Mouse (Mus musculus): ENCODE data around the gene Ubac2.
"Not testable (repeated sequence)": the region's sequence is repeated elsewhere in the genome, so short reads cannot be mapped to it uniquely, and the experiment has no call there.

Gene Ubac2

DNA sequence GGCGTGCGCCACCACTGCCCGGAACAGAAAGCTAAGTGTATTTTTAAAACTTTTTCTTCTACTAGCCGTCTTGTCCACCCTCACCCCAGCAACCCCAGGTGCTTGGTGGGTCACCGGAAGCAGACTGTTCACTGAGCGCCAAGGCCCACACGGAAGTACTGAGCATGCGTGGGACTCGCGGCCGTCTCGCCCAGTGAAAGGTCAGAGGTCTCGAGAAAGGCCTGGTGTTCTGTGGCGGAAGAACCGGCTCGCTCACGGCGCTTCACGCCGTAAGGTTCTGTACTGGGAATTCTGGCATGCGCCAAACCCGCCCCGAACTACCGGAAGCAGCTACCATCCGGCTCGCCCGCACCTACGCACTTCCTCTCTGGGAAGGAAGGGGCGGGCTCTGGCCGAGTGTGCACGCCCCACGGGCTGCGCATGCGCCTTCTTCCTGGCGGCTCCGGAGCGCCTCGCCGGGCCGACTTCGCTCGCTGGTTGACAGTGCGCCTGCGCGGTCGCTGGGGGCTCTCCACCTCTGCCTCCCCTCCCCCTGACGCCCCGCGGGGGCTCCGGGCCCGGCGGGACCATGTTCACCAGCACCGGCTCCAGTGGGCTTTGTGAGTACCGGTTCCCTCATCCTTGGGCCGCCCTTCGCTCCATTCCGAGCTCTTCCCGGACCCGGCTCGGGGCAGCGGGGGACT lies at the start of gene Ubac2:
TSS of gene Ubac2 (plus strand) at position 445 of the 683 bp plus-strand sequence.
- peak; percentile 98 for DNase-seq

DNA sequence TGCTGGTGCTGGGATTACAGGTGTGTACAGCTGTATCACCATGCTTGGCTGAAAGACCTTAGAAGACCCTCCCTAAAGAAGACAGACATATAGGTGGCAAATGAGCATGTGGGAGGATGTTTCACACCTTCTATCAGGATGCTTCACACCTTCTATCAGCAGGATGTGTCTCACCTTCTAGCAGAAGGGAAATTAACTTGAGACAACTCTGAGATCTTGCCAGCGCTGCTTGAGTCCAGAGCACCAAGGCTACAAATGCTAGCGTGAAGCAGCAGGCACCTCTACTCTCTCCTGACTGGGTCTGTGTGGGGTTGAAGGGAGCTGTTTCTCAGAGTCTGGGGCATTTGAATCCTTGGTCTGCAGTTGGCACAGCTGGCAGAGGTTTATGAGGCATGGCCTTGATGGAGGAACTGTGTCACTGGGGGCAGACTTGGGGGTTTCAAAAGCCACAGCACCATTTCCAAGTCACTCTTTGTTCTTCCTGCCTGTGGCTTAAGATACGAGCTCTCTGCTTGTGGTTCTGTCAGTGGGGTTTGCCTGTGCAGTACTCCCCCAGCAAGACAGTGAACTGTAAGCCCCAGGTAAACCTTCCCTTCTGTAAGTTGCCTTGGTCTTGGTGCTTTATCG lies 48.5 kb upstream of the Ubac2 start:
- DNase-seq = no peak

DNA sequence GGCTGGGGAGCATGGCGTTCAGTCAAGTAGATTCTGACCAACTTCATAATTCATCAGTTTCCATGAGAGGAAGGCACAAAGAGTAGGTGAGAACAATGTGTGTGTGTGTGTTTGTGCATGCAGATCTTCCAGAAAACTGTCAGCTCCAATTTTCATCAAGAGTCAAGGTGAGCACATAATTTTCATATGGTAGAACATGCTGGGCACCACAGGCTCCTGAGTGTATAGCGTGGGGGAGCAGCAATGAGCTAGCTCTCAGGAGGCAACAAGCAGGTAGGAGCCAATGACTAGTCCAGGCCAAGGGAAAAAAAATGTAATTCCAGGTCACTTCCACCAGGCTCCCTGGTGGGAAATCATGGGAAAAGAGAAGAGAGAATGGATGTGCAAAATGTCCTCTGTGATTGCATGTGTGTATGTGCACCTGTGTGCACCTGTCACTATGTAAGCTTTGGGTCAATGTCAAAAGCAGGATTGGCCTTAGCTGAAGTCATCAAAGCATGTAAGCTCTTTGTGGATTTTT lies 45.4 kb upstream of the Ubac2 start:
- DNase-seq = no peak

DNA sequence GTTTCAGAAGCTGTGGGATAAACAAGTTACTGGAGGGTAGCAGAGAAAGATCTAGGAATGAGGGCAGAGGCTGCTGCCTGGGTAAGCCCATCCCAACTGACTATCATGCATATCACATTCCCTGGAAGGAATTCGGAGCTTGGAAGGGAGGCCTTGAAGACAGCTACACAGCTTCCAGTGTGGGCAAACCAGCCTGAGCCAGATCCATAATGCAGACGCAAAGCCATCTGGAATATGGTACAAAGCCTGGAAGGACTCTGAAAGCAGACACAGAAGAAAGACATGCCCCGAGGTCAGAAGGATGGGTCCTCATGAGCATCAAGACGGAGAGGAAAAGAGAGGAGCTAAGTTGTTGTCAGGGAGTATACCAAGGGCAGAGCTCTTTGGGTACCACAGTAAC lies 40.3 kb upstream of the Ubac2 start:
- DNase-seq = no peak

DNA sequence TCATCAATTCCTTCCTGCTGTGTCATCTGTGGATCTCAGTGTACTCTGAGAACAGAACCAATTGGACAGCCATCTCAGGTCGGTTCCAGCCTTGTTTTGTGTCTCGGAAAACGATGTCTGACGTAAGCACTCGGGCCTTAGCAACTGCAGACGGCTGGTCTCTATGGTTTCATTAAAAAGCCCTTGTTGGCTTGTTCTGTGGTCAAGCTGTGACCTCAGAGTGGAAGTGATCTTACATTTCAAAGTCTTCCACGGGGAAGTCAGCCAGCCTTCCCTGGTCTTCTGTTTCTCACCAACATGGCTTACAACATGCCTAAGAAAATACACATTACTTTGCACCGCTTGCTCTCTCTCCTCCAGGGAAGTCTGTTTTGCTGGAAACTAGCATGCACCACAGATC lies 38.2 kb upstream of the Ubac2 start:
- no peak for DNase-seq

DNA sequence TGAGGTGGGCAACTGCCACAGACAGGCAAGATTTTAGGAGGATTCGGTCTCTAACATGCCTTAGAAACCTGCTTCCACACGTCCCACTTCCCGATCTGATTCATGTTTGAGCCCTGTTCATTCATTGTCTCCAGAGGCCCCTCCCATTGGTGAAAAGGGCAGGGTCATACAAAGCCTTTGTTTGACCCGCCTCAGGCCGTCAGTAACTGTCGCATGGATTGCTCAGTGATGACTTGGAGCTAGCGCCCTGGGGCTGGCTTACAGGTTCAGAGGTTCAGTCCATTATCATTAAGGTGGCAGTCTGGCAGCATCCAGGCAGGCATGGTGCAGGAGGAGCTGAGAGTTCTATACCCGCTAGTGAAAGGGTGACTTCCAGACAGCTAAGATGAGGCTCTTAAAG lies 33.9 kb upstream of the Ubac2 start:
- no peak for DNase-seq

DNA sequence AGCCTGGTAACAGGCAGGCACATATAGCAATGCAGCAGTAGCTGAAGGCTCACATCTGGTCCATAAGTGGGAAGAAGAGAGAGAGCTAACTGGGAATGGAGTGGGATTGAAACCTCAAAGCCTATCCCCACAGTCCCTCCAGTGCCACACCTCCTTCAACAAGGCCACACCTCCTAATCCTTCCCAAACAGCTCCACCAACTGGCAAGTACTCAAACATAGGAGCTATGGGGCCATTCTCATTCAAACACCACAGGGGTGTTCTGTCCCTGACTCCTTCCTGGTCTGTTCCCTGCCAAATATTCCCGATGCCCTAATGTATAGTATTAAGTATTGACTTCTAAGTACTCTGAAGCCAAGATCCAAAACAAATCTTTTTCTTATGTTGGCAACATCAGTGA lies 27.2 kb upstream of the Ubac2 start:
- DNase-seq = no peak

DNA sequence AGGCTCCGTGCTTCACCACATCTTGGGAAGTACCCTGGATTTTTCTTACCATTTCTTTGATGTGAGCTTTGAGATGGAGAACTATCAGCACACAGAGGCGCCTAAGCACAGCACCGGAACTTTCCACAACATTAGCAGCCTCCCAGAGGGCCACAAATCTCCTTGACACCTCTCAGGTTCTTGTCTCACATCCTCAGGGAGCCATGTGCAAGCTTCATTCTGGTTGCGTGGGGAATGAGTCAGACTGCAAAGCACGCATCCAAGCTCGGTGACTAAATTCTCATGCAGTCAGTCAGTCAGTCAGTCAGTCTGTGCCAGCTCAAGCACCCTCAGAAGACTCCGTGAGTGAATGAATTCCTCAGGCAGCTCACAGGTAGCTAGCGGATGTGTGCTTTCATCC lies 25.9 kb upstream of the Ubac2 start:
- DNase-seq = no peak

DNA sequence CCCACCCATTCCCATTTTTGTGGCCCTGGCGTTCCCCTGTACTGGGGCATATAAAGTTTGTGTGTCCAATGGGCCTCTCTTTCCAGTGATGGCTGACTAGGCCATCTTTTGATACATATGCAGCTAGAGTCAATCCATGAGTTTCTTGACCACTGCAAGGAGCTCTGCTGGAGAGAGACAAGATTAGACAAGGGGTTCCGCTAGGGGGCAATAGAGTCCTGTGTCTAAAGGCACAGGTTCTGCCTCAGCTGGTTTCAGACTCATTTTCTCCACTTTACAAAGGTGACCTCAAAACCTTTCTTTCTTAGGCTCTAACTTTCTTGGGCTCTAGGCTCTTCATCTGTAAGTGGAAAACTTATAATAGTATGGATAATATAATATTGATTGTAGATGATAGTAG lies 13.3 kb upstream of the Ubac2 start:
- DNase-seq = peak; percentile 68

DNA sequence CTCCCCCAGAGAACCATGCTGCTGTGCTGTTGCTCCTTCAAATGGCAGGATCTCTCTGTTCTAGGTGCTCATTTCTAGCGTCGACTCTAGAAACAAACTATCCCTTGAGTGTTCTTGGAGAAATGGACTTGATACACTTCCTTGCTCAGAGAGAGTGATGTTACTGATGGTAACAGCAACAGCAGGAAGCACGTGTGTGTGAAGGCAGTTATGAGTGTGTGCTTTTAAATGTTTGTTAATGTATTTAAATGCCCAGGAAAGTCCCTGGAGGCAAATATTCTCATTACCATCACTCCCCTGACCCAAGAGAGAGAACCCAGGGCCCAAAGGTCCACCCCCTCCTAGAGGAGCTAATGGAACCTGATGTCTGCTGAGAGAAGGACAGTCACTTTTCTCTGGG lies 11.8 kb upstream of the Ubac2 start:
- no peak for DNase-seq

DNA sequence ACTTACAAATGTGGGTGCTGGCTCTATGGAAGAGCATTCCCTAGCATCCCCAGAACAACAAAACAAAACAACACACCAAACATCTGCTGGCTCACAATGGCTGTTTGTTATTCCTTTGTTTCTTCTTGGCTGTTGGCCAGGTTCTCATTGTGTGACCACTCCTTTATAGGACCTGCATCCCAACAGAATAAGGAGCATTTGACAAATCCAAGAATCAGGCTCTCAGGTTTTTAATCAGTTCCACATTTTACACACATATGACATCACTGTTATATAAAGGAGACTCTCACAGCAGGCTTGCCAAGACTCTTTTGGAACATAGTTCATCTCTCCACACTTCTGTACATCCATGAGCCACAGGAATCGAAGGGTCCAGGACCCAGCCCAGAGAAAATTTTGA lies 9.3 kb upstream of the Ubac2 start:
- DNase-seq = no peak

DNA sequence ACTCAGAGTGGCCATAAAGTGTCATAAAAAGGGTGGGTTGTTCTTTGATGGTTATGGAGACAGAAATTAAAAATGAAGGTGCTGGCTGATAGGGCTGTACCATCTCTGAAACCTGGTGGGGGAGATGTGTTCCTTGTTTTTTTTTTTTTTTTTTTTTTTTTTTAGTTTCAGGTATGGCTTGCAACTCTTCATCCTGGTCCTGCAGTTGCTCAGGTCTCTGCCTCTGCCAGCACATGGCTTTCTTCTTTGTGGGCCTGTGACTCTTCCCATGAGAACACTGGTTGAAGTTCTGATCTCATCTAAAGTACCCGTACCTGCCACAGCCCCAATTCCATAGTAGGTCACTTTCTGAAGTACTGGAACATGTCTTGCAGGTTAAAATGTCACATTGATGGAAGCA lies 5.7 kb upstream of the Ubac2 start:
- no peak for DNase-seq

DNA sequence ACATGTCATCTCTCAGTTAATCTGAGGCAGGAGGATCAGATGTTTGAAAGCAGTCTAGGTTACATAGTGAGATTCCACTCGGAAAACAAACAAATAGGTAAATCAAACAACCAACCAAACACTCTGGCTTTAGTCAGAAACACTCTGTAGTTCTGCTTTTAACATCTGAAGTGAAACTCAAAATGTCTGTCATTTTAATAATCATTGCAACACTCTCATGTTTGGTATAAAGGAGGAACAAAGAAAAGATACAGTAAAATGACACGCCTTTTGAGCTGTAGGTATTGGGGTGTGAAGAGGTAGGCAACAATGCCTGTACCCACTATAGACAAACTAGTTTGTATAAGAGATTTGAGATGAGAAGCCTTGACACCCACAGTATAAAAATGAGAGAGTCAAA lies 5.2 kb upstream of the Ubac2 start:
- no peak for DNase-seq

DNA sequence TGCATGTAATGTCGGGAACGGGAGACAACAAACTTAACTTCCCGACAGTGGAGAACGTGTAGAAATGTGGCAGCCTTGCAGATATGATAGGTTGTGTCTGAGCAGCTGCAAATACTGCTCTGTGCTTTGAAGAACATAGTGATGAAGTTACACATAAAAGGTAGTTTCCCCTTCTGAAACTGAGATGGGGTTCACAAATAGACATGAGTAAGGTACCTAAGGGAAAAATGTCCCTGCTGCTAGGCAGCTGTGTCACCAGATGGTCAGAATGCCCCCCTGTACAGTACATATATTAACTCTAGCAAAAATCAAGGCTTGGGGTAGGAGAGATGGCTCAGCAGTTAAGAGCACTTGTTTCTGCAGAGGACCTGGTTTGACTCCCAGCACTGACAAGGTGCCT lies 4.8 kb upstream of the Ubac2 start:
- no peak for DNase-seq

DNA sequence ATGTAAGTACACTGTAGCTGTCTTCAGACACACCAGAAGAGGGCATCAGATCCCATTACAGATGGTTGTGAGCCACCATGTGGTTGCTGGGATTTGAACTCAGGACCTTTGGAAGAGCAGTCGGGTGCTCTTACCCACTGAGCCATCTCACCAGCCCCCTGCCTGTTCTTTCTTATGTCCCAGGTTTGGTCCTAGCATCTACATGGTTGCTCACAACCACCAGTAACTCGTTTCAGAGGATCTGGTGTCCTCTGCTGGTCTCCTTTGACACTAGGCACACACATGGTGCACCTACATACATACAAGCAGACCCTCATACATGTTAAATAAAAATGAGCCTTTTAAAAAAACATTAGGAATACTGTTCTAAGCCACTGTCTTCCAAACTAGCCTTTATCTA lies 2.2 kb upstream of the Ubac2 start:
- DNase-seq = not testable (repeated sequence)

DNA sequence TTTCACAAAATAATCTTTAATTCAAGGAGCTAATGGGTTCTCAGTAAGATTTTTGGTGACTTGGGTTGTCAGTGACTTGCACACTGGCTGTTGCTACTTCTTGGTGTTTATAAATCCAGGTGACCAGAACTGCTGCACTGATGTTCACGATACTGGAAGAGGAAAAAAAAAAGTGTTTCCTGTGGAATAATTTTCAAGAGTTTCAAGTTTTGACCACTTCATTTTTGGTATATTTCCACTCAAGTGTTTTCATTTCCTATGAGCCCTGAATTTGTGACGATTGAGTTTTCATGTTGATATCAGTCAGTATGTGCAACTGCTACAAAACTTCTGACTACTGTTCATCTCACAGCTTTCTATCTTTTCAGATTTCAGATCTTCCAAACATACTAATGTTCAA lies 1.6 kb upstream of the Ubac2 start:
- DNase-seq = no peak

DNA sequence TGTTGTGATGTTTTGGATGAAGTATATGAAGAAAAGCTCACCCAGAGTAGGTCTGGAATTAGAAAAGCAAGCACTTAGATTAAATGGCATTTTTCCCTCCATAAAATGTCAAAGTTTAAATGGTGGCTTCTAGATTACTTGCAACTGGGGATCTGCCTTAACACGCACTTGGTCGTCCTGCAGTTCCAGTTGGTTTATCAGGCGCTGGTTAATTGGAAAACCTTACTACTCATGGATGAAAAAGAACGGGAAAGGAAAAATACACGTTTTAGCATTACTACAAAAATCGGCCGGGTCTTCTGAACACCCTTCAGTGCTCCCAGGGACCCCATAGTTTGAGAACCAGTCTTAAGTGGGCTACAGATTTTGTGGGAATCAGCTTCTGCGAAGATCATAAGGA lies 780 bp upstream of the Ubac2 start:
- no peak for DNase-seq

DNA sequence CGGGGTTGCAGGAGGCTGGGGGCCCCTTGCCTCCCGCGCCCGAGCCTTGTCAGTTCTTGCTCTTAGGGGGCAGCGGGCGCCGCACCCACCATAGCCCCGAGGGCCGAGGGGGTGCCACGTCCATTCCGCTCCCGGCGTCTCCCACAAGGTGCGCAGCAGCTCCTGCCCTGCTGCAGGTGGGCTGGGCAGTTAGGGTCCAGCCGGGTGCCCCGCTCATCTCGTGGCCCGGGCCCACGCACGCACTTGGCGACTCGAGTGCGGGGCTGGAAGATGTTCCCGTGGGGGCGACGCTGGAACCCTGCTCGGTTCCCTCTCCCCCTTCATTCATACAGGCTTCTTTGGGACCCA lies 413 bp downstream of the Ubac2 start:
- DNase-seq = no peak

DNA sequence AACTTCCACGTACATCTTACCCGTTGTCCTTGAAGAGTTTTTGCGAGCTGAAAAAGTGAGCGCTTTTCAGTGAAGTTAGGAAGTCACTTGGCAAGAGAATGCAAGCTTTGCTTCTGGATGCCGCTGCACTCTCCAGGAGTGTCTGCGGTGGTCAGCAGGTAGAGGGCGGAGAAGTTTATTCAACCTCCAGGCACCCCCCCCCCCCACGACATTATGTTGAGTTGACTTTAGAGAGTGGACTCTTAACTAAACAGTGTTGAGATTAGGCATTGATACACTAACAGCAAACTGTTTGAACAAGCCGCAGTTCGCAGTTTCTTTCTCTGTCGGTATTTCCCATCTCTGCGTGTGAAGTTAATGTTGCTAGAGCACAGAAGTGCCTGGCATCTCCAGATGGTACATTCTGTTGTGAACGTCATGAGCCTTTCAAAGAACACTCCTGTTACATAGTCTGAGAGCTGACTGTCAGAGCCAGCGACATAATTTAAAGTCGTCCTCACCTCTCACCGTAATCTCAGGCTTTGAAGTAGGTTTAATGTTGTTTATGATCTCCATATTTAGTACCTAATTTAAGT lies 933 bp downstream of the Ubac2 start:
- peak; percentile 28 for DNase-seq

DNA sequence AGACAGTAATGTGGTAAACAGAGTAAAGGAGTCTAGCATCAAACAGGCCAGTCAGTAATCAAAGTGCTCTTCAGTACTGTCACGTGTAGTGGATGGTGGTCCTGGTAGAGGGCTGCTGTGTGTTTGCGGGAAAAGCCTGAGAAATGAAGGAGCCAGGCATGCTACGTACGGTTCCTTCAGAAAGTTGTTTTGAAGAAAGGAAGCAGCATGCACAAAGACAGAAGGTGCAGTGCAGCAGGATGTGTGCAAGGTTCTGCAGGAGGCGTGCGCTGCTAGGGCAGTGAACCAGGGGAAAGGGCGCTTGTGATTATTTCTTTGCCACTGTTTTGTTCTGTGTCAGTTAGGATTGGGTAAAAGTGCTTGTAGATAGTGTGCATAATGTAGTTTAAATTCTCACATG lies 2.8 kb downstream of the Ubac2 start:
- no peak for DNase-seq

DNA sequence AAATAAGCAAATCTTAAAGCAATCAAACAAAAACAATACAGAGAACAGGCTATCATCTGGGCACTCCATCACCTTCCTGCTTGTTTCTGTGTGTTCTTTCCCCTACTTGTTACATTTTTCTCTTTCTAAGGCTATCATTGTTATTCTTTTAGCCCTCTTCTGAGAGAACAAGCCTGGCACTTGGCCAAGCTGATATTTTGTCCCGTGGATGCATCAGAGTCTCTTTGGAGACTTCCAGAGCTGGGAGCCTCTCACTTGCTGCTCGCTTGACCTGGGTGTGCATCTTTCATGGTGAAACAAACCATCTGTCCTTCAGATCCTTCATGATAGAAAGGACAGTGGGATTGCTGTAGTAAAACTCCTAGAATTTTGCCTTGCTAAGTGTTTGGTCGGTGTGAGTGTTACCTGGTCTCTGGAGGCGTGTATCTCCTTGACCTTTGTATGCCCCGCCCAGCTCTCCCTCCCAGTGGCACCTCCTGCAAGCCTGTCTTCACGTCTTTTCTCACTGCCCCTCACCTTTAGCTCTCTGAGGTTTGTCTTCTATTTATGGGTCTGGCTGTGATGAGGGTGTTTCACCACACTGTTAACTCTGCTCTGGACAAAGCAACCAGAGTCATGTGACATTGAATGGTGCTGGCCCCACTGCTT lies 5.9 kb downstream of the Ubac2 start:
- DNase-seq = no peak

DNA sequence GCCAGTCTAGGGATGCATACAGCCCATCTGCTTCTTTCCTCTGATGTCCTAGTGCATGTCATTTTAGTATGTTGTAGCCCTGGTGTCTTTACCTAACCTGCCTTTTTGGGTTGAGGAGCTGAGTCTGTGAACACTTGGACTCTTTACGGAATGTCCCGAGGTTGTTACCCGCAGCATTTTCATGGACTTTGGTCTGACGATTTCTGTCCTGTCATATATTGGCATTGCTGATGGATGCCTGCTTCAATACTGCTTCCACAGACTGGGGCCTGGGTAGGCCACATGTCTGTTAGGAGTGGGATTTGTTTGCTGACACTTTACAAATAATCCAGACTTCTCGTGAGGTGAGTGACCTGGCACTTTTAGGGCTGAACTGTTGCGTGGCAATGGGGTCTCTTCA lies 15.3 kb downstream of the Ubac2 start:
- no peak for DNase-seq

DNA sequence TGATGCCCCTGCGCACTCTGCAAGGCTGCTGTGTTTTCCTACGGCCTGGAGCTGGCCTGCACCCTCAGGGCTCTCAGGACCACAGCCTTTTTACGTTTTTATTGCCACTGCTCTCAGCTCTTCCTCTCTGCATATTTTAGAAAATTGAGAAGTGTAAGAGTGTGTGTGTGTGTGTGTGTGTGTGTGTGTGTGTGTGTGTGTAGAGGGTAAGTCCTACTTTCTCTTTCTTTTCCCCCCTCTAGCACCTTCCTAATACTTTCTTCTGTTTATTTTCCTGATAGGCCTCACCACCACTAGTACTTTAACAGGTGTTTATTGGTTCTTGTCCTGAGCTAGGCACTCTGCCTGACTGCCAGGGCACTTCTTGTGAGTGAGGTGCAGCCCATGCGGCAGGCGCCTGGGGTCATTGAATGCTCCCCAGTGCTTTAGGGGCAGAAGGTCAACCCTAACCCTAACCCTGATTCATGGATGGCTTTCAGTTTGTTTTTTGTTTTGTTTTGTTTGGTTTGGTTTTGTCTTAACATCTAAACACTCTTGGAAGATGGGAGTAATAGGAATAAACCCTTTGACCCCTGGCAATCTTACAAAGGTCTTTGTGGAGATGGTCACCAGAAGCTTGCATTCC lies 16.2 kb downstream of the Ubac2 start:
- no peak for DNase-seq

DNA sequence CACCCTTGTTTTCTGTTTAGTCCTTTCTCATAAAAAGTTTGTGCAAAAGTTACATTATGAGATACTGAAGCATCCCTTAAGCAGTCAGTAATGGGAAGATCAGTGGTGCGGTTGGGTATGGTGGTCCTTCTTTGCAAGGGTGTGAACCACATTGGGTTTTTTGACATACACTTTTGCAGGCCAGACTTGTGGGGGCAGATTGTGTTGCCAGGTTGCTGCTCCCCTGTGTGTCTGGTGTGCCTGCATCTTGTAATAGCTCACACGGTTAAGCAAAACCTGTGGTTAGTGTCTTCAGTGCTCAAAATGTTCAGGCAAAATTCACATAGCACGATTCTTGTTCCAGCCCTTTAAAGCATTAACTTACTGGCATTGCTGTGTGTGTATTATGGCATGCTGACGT lies 16.9 kb downstream of the Ubac2 start:
- no peak for DNase-seq
